Mouse (Mus musculus): ENCODE measurements at regions not wholly inside any gene's neighbourhood (a gene's known extent, or its start where the extent isn't known, plus 50 kb on each side); places are given as distances from the start of the nearest gene placed in this dataset.

DNA sequence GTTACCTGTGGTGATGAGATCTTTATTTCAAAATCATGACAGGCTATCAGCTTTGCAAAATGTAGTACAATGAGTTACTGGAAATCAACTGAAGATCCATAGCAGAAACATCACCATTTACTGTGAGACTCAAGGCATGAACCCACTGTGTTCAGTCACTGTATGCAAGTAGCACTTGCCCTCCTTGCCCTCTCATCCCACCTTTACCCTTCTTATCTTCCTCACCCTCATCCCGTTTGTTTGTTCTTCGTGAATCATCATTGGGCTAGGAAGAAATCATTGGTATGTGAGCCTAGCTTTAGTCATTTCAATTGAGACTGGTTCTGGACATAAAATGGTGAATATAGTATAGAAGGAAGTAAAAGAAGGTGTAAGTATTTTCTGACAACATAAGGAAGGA lies 223.6 kb downstream of the Gm5447 start:
- Histone ChIP-seq H3K9me3 (replicated peaks) (no peaks in the 10 kb centered on the region), H3K27me3 (ENCODE audit: low read depth, poor library complexity, severe bottlenecking) (no peaks in the 10 kb centered on the region), H3K27ac (no peak overlapping the region), H3K36me3 (no peaks in the 10 kb centered on the region), H3K4me1 (peaks cover 4% of the 10 kb centered on the region; the same call in 1 of the 2 replicates), H3K4me3 (no peak overlapping the region)
- WGBS, result 80% methylated on average over 2 of the region's 2 CpGs
- no peak for DNase-seq (ENCODE audit: low spot score)

DNA sequence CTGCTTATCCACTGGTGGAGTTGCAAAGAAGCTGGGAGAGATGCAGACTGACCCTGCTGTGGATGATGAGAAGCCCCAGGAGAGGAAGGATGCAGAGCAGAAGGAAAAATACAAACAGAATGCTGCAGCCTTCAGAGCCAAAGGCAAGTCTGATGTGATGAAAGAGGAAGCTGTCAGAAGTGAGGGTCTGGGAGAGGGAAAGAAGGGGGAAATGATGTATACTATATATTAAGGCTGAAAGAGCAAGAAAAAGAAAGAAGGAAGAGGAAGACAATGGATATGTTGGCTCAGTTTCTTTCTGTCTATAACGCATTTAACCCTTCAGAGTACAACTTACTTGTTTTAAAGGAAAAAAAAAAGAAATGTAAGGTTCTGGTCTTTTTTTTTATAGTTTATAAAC lies 225.4 kb downstream of the Gm5447 start:
- Histone ChIP-seq H3K4me1 (peaks cover 4% of the 10 kb centered on the region; the same call in 1 of the 2 replicates), H3K9me3 (replicated peaks) (no peaks in the 10 kb centered on the region), H3K27ac (no peak overlapping the region), H3K27me3 (ENCODE audit: low read depth, poor library complexity, severe bottlenecking) (peaks cover 4% of the 10 kb centered on the region), H3K4me3 (no peak overlapping the region), H3K36me3 (no peaks in the 10 kb centered on the region)
- no peak for DNase-seq (ENCODE audit: low spot score)
- WGBS, result 89% methylated on average over 1 of the region's 1 CpGs

DNA sequence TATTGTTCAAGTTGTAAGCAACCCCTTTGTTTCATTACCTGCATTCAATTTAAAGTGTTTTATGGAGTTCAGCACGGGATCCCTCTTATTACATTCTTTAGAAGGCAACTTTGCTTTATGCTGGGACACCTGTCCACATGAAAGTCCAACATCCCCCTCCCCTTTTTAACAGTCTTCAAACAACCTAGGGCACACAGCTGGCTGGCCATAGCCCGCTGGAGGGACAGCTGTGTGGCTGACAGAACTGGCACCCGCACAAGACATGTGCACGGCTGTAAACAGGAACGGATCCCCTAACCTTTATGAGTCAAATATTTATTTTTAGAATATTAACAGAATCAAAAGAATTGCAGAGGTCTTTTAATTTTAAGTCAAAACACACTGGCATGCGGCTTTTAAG lies 230.1 kb downstream of the Gm5447 start:
- WGBS, result 76% methylated on average over 6 of the region's 6 CpGs
- Histone ChIP-seq H3K27ac (no peak overlapping the region), H3K4me1 (no peaks in the 10 kb centered on the region), H3K4me3 (no peak overlapping the region), H3K9me3 (replicated peaks) (no peaks in the 10 kb centered on the region), H3K27me3 (ENCODE audit: low read depth, poor library complexity, severe bottlenecking) (peaks cover 4% of the 10 kb centered on the region), H3K36me3 (no peaks in the 10 kb centered on the region)
- no peak for DNase-seq (ENCODE audit: low spot score)

DNA sequence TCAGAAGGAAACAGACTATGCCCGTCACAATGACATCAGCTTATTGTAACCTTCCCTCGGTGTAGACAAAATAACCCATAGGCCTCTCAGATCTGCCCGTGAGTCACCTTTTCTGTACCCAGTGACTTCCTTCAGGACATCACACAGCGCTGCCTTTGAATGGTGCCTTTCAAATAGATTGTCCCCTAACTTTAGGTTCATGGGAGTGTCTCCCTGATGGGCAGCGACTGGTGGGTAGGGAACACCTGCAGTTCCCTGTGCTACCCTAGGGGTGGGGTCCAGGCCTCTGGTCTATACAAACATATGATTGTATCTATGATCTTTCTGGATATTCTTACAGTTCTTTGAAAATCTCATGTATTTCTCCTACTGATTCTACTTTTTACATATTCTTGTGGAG lies 232.4 kb downstream of the Gm5447 start:
- H3K4me3 ChIP-seq, result no peak overlapping the region
- DNase-seq (ENCODE audit: low spot score), result no peak
- WGBS, result 67% methylated on average over 5 of the region's 5 CpGs
- H3K9me3 ChIP-seq (replicated peaks), result no peaks in the 10 kb centered on the region
- no peaks in the 10 kb centered on the region for H3K4me1 ChIP-seq
- H3K36me3 ChIP-seq, result no peaks in the 10 kb centered on the region
- peaks cover 4% of the 10 kb centered on the region for H3K27me3 ChIP-seq (ENCODE audit: low read depth, poor library complexity, severe bottlenecking)
- H3K27ac ChIP-seq, result no peak overlapping the region

- 63% methylated on average over 5 of the region's 5 CpGs for WGBS
- Histone ChIP-seq H3K27me3 (ENCODE audit: low read depth, poor library complexity, severe bottlenecking) (peaks cover 4% of the 10 kb centered on the region), H3K4me3 (no peak overlapping the region), H3K9me3 (replicated peaks) (no peaks in the 10 kb centered on the region), H3K27ac (no peak overlapping the region), H3K4me1 (no peaks in the 10 kb centered on the region), H3K36me3 (no peaks in the 10 kb centered on the region)
- DNase-seq (ENCODE audit: low spot score), result no peak
Observed at GRCm38 (mm10) chr13:31207709-31208108, 233.7 kb downstream of the Gm5447 start.

DNA sequence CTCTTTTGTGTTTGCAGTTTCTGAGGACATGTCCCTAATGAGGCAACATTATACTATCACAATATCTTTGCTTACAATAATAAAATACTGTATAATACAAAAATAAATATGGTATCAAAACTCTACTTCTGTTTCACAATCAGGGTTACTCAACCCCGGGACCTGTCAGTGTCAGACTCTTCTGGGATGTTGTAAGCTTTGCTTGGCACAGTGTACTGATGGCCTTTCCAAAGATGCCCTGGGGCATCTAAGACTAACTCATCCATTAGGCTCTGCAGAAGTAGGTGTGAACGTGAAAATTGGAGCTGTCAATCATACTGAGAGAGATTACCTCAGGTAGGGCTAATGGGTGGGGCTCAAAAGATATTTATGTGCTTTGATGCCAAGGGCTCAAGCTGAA lies 249.0 kb downstream of the Gm5447 start:
- DNase-seq (ENCODE audit: low spot score), result no peak
- H3K27me3 ChIP-seq (ENCODE audit: low read depth, poor library complexity, severe bottlenecking), result no peaks in the 10 kb centered on the region
- WGBS, result 83% methylated on average over 2 of the region's 2 CpGs
- no peaks in the 10 kb centered on the region for H3K9me3 ChIP-seq (replicated peaks)
- no peaks in the 10 kb centered on the region for H3K4me1 ChIP-seq
- H3K4me3 ChIP-seq, result no peak overlapping the region
- no peak overlapping the region for H3K27ac ChIP-seq
- H3K36me3 ChIP-seq, result no peaks in the 10 kb centered on the region

DNA sequence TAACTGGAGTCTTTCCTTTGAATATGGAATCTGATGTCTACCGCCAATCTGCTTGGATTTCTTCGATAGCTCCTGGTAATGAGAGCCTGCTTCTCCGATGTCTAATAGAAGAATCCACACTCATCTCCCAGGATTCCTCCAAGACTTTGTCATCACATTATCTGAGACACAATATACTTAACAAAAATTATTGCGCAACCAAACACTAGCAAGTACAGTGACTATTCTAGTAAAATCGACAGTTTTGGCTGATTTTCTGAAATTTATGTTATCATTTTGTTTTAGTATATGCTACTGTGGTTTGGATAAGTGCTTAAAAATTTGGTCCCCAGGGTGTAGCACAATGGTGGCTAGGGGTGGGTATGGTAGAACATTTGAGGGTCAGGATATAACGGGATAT lies 266.5 kb downstream of the Gm5447 start:
- Histone ChIP-seq H3K27me3 (ENCODE audit: low read depth, poor library complexity, severe bottlenecking) (no peaks in the 10 kb centered on the region), H3K9me3 (replicated peaks) (no peaks in the 10 kb centered on the region), H3K4me1 (no peaks in the 10 kb centered on the region), H3K36me3 (no peaks in the 10 kb centered on the region), H3K4me3 (no peak overlapping the region), H3K27ac (no peak overlapping the region)
- 96% methylated on average over 6 of the region's 6 CpGs for WGBS
- DNase-seq (ENCODE audit: low spot score), result no peak

- no peaks in the 10 kb centered on the region for H3K4me1 ChIP-seq
- DNase-seq (ENCODE audit: low spot score), result no peak
- H3K4me3 ChIP-seq, result no peak overlapping the region
- WGBS, result 95% methylated on average over 3 of the region's 3 CpGs
- H3K27me3 ChIP-seq (ENCODE audit: low read depth, poor library complexity, severe bottlenecking), result no peaks in the 10 kb centered on the region
- no peak overlapping the region for H3K27ac ChIP-seq
- H3K36me3 ChIP-seq, result no peaks in the 10 kb centered on the region
- H3K9me3 ChIP-seq (replicated peaks), result no peaks in the 10 kb centered on the region
Observed at GRCm38 (mm10) chr13:31248996-31249395, 275.0 kb downstream of the Gm5447 start.

- 71% methylated on average over 5 of the region's 5 CpGs for WGBS
- Histone ChIP-seq H3K36me3 (no peaks in the 10 kb centered on the region), H3K9me3 (replicated peaks) (no peaks in the 10 kb centered on the region), H3K27ac (no peak overlapping the region), H3K27me3 (ENCODE audit: low read depth, poor library complexity, severe bottlenecking) (no peaks in the 10 kb centered on the region), H3K4me1 (no peaks in the 10 kb centered on the region), H3K4me3 (no peak overlapping the region)
- DNase-seq (ENCODE audit: low spot score), result no peak
Observed at GRCm38 (mm10) chr13:31249525-31249924, 275.5 kb downstream of the Gm5447 start.

- no peaks in the 10 kb centered on the region for H3K4me1 ChIP-seq
- H3K27ac ChIP-seq, result no peak overlapping the region
- whole genome bisulfite sequencing, result 77% methylated on average over 4 of the region's 4 CpGs
- no peak for DNase-seq (ENCODE audit: low spot score)
- H3K36me3 ChIP-seq, result no peaks in the 10 kb centered on the region
- H3K9me3 ChIP-seq (replicated peaks), result no peaks in the 10 kb centered on the region
- H3K4me3 ChIP-seq, result no peak overlapping the region
- H3K27me3 ChIP-seq (ENCODE audit: low read depth, poor library complexity, severe bottlenecking), result no peaks in the 10 kb centered on the region
Observed at GRCm38 (mm10) chr13:31254016-31254415, 280.0 kb downstream of the Gm5447 start.

- no peak overlapping the region for H3K4me3 ChIP-seq
- WGBS, result 90% methylated on average over 3 of the region's 3 CpGs
- H3K4me1 ChIP-seq, result no peaks in the 10 kb centered on the region
- no peak overlapping the region for H3K27ac ChIP-seq
- no peak for DNase-seq (ENCODE audit: low spot score)
- no peaks in the 10 kb centered on the region for H3K27me3 ChIP-seq (ENCODE audit: low read depth, poor library complexity, severe bottlenecking)
- H3K9me3 ChIP-seq (replicated peaks), result no peaks in the 10 kb centered on the region
- no peaks in the 10 kb centered on the region for H3K36me3 ChIP-seq
Observed at GRCm38 (mm10) chr13:31254744-31255143, 280.7 kb downstream of the Gm5447 start.

- Histone ChIP-seq H3K9me3 (replicated peaks) (no peaks in the 10 kb centered on the region), H3K4me1 (no peaks in the 10 kb centered on the region), H3K4me3 (no peak overlapping the region), H3K27me3 (ENCODE audit: low read depth, poor library complexity, severe bottlenecking) (no peaks in the 10 kb centered on the region), H3K36me3 (no peaks in the 10 kb centered on the region), H3K27ac (no peak overlapping the region)
- WGBS, result 91% methylated on average over 3 of the region's 3 CpGs
- no peak for DNase-seq (ENCODE audit: low spot score)
Observed at GRCm38 (mm10) chr13:31255506-31255905, 281.5 kb downstream of the Gm5447 start.

DNA sequence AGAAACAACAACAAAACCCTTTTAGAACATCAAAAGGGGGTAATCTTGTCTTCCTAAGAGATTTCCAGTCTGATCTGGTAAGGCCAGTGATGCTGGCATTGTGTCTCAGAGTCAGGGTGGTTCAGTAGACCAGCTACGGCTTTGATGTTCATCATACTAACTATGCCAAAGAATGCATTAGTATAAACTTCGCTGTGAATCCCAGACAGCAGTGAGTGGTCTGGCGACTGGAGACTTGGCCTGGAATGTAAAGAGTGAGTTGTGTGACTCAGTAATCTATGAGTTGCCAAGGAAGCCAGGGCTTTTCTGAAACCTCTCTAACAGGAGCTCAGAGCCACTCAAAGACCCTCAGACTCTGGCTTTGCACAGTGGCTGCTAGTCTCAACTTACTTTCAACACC lies 288.1 kb upstream of the Foxq1 start:
- Histone ChIP-seq H3K27ac (no peak overlapping the region), H3K27me3 (ENCODE audit: low read depth, poor library complexity, severe bottlenecking) (no peaks in the 10 kb centered on the region), H3K4me3 (no peak overlapping the region), H3K4me1 (no peaks in the 10 kb centered on the region; the same call in 1 of the 2 replicates), H3K9me3 (replicated peaks) (no peaks in the 10 kb centered on the region), H3K36me3 (no peaks in the 10 kb centered on the region)
- 76% methylated on average over 3 of the region's 3 CpGs for WGBS
- no peak for DNase-seq (ENCODE audit: low spot score)

- WGBS, result 40% methylated on average over 6 of the region's 6 CpGs
- no peak for DNase-seq (ENCODE audit: low spot score)
- peaks cover 6% of the 10 kb centered on the region for H3K4me1 ChIP-seq
- H3K9me3 ChIP-seq (replicated peaks), result no peaks in the 10 kb centered on the region
- H3K36me3 ChIP-seq, result no peaks in the 10 kb centered on the region
- peaks cover 4% of the 10 kb centered on the region; the same call in 1 of the 2 replicates for H3K27me3 ChIP-seq (ENCODE audit: low read depth, poor library complexity, severe bottlenecking)
- no peak overlapping the region for H3K4me3 ChIP-seq
- no peak overlapping the region for H3K27ac ChIP-seq
Observed at GRCm38 (mm10) chr13:31276005-31276644, 279.8 kb upstream of the Foxq1 start.

Measured in limb, embryonic 10.5 days (tissue).